Mouse (Mus musculus): Measurements from ENCODE around the gene Cfl2. TPM values are rescaled to one million over a fixed set of nuclear protein-coding genes. Genes with fewer than 3 reads are reported as not detected.
A peak's percentile ranks its signal among the peaks of the same experiment; 100 is the strongest.

Cfl2 gene
- polyA plus RNA-seq, 1 experiment = 101 TPM

DNA sequence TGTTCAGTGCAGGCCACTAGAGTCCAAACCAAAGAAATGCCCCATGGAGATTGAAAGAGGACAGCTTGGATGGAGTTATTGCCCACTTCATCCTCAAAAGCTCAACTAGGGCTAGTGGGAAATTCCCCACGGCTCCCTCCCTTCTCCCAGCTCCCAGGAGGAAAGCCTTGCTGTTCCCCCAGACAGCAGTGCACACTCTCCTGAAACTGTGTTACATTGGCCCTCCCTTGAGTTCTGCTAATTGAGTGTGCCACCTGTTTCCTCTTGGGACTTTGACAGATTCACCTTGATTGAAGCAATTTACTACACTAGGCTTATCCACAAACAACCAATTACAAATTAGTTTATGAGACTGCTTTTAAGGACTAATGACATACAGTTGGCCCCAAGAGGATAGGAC, 34.6 kb downstream of the Cfl2 start:
- DNase-seq (ENCODE audit: low read depth) = no peak
- no peak for TF ChIP-seq POLR2A (IDR thresholded peaks at IDR 0.05; ENCODE audit: borderline replicate concordance, extremely low read depth, insufficient read depth, insufficient read length, poor library complexity, severe bottlenecking)
- TF ChIP-seq CTCF (IDR thresholded peaks at IDR 0.05; ENCODE audit: borderline replicate concordance, extremely low read depth, insufficient read depth, insufficient read length) = no peak

DNA sequence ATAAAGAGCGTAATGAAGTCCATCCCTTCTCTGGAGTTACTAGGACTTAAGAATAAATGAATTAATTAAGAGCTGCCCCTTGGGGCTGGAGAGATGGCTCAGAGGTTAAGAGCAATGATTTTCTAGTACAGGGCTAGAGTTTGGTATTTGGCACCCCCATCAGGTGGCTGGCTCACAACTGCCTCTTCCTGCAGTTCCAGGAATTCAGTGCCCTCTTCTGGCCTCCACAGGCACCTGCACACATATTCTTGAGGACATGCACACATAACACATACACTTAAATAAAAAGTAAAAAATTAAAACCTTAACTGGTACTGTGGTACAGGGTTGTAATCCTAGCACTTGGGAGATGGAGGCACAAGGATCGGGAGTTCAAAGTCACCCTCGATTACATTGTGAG, 37.5 kb downstream of the Cfl2 start:
- peak; percentile 5; the same call in 1 of the 2 replicates for TF ChIP-seq CTCF (IDR thresholded peaks at IDR 0.05; ENCODE audit: borderline replicate concordance, extremely low read depth, insufficient read depth, insufficient read length)
- no peak for TF ChIP-seq POLR2A (IDR thresholded peaks at IDR 0.05; ENCODE audit: borderline replicate concordance, extremely low read depth, insufficient read depth, insufficient read length, poor library complexity, severe bottlenecking)
- no peak for DNase-seq (ENCODE audit: low read depth)

DNA sequence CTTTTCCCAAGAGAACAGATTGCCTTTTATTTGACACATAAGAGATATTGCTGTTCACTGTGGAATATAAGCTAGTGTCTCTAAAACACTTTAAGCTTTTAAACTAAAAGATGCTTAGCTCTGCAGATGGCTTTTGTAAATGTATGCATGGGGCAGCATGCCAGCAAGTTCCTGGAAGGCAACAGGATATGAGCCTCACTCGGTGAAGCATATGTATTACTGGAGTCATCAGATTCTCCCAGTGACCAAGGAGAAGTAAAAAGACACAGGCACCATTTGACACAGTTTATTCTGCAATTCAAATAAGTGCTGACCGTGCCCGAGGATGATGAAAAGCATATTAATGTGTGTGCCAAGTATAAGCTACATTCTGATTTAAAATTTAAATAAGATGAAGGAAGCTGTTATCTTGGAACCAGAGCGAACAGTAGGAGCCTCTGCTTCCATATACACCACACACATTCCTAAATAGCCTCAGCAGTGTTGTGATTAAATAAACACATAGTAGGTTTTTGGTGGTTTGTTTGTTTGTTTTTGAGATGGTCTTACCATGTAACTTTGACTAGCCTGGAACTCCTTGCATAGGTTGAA, 39.7 kb downstream of the Cfl2 start:
- DNase-seq (ENCODE audit: low read depth) = peak; percentile 85
- no peak for TF ChIP-seq CTCF (IDR thresholded peaks at IDR 0.05; ENCODE audit: borderline replicate concordance, extremely low read depth, insufficient read depth, insufficient read length)
- TF ChIP-seq POLR2A (IDR thresholded peaks at IDR 0.05; ENCODE audit: borderline replicate concordance, extremely low read depth, insufficient read depth, insufficient read length, poor library complexity, severe bottlenecking) = no peak

DNA sequence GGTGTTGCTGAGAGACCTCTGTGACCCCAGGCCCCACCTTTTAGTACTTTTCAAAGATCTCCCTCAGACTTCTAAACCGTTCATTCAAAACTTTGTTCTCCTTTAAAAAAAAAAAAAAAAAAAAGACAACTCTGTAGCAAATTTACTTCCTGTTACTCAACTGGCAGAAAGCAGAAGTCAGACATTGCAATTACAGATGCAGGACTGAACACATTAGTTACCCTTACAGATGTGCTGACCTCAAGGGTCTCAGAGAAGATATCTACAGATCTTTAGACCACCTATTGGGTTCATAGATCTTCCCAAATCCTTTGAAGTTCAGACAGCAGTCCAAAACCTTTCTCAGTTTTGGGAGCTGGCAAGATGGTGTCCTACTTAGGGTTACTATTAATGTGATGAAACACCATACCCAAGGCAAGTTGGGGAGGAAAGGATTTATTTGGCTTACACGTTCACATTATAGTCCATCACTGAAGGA, 42.0 kb downstream of the Cfl2 start:
- TF ChIP-seq CTCF (IDR thresholded peaks at IDR 0.05; ENCODE audit: borderline replicate concordance, extremely low read depth, insufficient read depth, insufficient read length) = no peak
- no peak for TF ChIP-seq POLR2A (IDR thresholded peaks at IDR 0.05; ENCODE audit: borderline replicate concordance, extremely low read depth, insufficient read depth, insufficient read length, poor library complexity, severe bottlenecking)

DNA sequence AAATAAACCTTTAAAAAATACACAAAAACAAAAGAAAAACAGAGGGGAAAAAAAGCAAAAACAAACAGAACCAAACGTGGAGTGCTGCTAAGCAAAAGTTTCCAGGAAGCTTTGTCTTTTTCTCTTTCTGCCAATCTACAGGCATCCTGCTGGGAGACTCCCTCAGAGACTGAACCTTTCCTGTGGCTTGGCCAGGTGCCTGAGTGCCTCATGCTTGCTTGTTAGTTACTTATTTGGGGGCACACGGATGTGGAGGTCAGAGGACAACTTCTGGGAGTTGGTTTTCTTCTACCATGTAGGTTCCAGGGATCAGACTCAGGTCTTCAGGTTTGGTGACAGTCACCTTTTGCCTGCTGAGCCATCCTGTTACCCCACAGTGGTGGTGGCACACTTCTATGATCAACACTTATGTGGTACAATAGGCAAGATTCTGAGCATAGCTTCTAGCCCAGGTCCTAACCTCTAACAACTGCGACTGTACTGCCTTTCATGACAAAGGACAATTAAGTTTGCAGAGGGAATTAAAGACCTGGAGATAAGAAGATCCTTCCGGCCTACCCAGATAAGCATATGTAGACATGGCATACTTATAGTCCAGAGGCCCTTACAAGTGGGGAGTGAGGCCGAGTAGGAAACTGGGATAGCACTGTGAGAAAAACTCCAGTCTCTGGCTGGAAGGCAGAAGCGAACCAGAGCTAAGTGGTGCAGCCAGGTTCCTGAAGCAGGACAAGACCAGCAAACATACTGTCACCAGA, 43.3 kb downstream of the Cfl2 start:
- no peak for DNase-seq (ENCODE audit: low read depth)
- no peak for TF ChIP-seq CTCF (IDR thresholded peaks at IDR 0.05; ENCODE audit: borderline replicate concordance, extremely low read depth, insufficient read depth, insufficient read length)
- no peak for TF ChIP-seq POLR2A (IDR thresholded peaks at IDR 0.05; ENCODE audit: borderline replicate concordance, extremely low read depth, insufficient read depth, insufficient read length, poor library complexity, severe bottlenecking)

More for the DNA sequence above, 42.0 kb downstream of the Cfl2 start:
- DNase-seq (ENCODE audit: low read depth) = no peak

DNA sequence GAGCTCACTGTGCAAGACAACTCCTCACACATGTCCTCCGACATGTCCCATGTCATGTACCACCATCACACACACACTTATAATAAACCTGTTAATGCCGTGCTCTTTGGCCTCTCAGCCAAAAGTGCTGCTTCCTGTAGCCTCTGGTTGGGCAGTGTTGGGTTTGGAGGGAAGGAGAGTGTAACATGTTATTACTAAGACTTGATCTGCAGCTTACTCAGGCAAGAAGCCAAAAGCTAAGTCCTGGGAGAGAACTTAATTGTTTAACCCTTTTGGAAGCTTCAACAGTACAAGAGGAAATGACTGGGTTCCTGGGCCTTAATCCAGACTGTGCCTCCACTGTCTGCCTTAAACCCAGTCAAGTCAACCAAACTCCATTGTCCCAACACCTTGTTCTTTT, 52.5 kb downstream of the Cfl2 start:
- no peak for DNase-seq (ENCODE audit: low read depth)
- TF ChIP-seq POLR2A (IDR thresholded peaks at IDR 0.05; ENCODE audit: borderline replicate concordance, extremely low read depth, insufficient read depth, insufficient read length, poor library complexity, severe bottlenecking) (no peak), CTCF (IDR thresholded peaks at IDR 0.05; ENCODE audit: borderline replicate concordance, extremely low read depth, insufficient read depth, insufficient read length) (no peak)

Other genes with a start within 250 kb of the Cfl2 start
- 93.7 and 104 TPM in 2 replicates for gene Sptssa, start 206.3 kb downstream of the Cfl2 start, polyA plus RNA-seq (2012; rRNA removed)
- 21.9 and 28.0 TPM in 2 replicates for gene Eapp, start 167.0 kb downstream of the Cfl2 start, polyA plus RNA-seq (2012; rRNA removed)
- 81.8 and 84.4 TPM in 2 replicates for gene Snx6, start 67.2 kb downstream of the Cfl2 start, polyA plus RNA-seq (2012; rRNA removed)
- not detected in 2 replicates for gene Gm20403, start 123.7 kb upstream of the Cfl2 start, polyA plus RNA-seq (2012; rRNA removed)
- gene Baz1a, start 151.5 kb upstream of the Cfl2 start, polyA plus RNA-seq (2012; rRNA removed) = 7.0 and 9.1 TPM in 2 replicates
- gene 2700097O09Rik, start 217.2 kb upstream of the Cfl2 start, polyA plus RNA-seq (2012; rRNA removed) = 25.7 and 29.6 TPM in 2 replicates
- gene Srp54a, start 217.4 kb upstream of the Cfl2 start, polyA plus RNA-seq (2012; rRNA removed) = 20.1 and 50.7 TPM in 2 replicates

Measured in brain, embryonic 14.5 days (tissue).